Mouse (Mus musculus) midbrain, embryonic 13.5 days (tissue): ENCODE results near the gene Gsta2. TPM values are rescaled to one million over a fixed set of nuclear protein-coding genes. Genes with fewer than 3 reads are reported as not detected.
"Not testable (repeated sequence)": the region's sequence is repeated elsewhere in the genome, so short reads cannot be mapped to it uniquely, and the experiment has no call there.

Source experiments
- ATAC-seq: fragments of 200-750 bp; cut with Nextera tagmentation; 2 replicates; pipeline ENCODE4 v1.8.0; 2017; ENCODE audit warnings: mild to moderate bottlenecking, moderate TSS enrichment, moderate library complexity
- H3K27ac ChIP-seq: fragments of 300-500 bp; sonication (generic); 2 replicates; pipeline ENCODE4 v1.5.1; 2015; ENCODE audit warnings: inconsistent platforms, mild to moderate bottlenecking, moderate library complexity
- H3K27me3 ChIP-seq: fragments of 300-500 bp; sonication (generic); 2 replicates; pipeline ENCODE4 v1.6.1; 2015; ENCODE audit warnings: mild to moderate bottlenecking, inconsistent platforms
- H3K36me3 ChIP-seq: fragments of 300-500 bp; sonication (generic); 2 replicates; pipeline ENCODE4 v1.6.1; 2015; ENCODE audit warnings: mild to moderate bottlenecking, inconsistent platforms
- H3K4me1 ChIP-seq: fragments of 300-500 bp; sonication (generic); replicated peaks from 2 replicates; pipeline ENCODE4 v1.6.1; 2015; ENCODE audit warnings: inconsistent platforms
- H3K4me2 ChIP-seq: fragments of 300-500 bp; sonication (generic); replicated peaks from 2 replicates; pipeline ENCODE4 v1.6.1; 2015; ENCODE audit warnings: moderate library complexity, mild to moderate bottlenecking, inconsistent platforms
- H3K4me3 ChIP-seq: fragments of 300-500 bp; sonication (generic); replicated peaks from 2 replicates; pipeline ENCODE4 v1.5.1; 2015; ENCODE audit warnings: mild to moderate bottlenecking, inconsistent platforms
- H3K9ac ChIP-seq: fragments of 300-500 bp; sonication (generic); replicated peaks from 2 replicates; pipeline ENCODE4 v1.6.1; 2015; ENCODE audit warnings: mild to moderate bottlenecking, inconsistent platforms
- H3K9me3 ChIP-seq: fragments of 300-500 bp; sonication (generic); 2 replicates; pipeline ENCODE4 v1.6.1; 2016; ENCODE audit warnings: mild to moderate bottlenecking, inconsistent platforms
- WGBS: fragments of 180-500 bp; shearing (Covaris S2); methylation state at CpG from one replicate; pipeline ENCODE4 v1.1.7; 2015; 5-methylcytosine and 5-hydroxymethylcytosine counted together
- polyA plus RNA-seq: library from polyadenylated mRNA; unstranded; fragments of >200 nt; fragmentation: Nextera tagmentation; extraction: Ambion mirVana; gene quantifications from 2 replicates; pipeline ENCODE4 v1.2.1, GENCODE M21; 2015

Gene Gsta2
- polyA plus RNA-seq, 1 experiment from 2014 or later, result not detected

GRCm38 (mm10) chr9:78363374-78363773 lies 7.8 kb upstream of the Gsta2 start:
- no peaks in the 10 kb centered on the region for H3K36me3 ChIP-seq
- 82% methylated on average over 6 of the region's 6 CpGs for WGBS

DNA sequence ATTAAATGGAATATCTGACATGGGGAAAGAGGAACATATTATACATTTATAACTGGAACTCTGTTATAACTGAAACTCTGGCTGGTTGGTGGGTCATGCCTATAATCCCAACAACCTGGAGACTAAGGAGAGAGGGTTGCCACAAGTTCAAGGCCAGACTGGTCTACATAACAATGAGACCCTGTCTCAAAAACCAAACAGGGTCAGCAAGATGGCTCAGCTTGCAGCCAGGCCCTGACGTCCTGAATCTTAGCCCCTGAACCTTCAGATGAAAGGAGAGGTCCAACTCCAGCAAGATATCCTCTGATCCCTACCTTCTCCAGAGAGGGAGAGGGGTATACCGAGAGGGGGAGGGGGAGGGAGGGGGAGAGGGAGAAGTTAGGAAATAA lies 4.9 kb upstream of the Gsta2 start:
- H3K9me3 ChIP-seq, result no peaks in the 10 kb centered on the region
- WGBS, result 33% methylated on average over 2 of the region's 2 CpGs
- H3K36me3 ChIP-seq, result no peaks in the 10 kb centered on the region
- no peak for ATAC-seq
- no peak overlapping the region for H3K4me3 ChIP-seq
- no peak overlapping the region for H3K27ac ChIP-seq
- no peak overlapping the region for H3K4me2 ChIP-seq
- H3K9ac ChIP-seq, result no peak overlapping the region
- H3K27me3 ChIP-seq, result no peaks in the 10 kb centered on the region
- H3K4me1 ChIP-seq, result no peaks in the 10 kb centered on the region

More at GRCm38 (mm10) chr9:78363374-78363773, 7.8 kb upstream of the Gsta2 start:
- H3K27me3 ChIP-seq, result no peaks in the 10 kb centered on the region
- no peaks in the 10 kb centered on the region for H3K9me3 ChIP-seq
- ATAC-seq, result no peak
- no peak overlapping the region for H3K27ac ChIP-seq
- no peak overlapping the region for H3K9ac ChIP-seq
- H3K4me2 ChIP-seq, result no peak overlapping the region
- no peaks in the 10 kb centered on the region for H3K4me1 ChIP-seq
- no peak overlapping the region for H3K4me3 ChIP-seq

- no peaks in the 10 kb centered on the region for H3K27me3 ChIP-seq
- no peaks in the 10 kb centered on the region for H3K9me3 ChIP-seq
- no peak overlapping the region for H3K4me2 ChIP-seq
- no peaks in the 10 kb centered on the region for H3K36me3 ChIP-seq
- no peak overlapping the region for H3K27ac ChIP-seq
- 81% methylated on average over 6 of the region's 6 CpGs for WGBS
- no peak for ATAC-seq
- H3K4me1 ChIP-seq, result no peaks in the 10 kb centered on the region
- no peak overlapping the region for H3K9ac ChIP-seq
- no peak overlapping the region for H3K4me3 ChIP-seq
These were observed 4.3 kb upstream of the Gsta2 start for GRCm38 (mm10) chr9:78359750-78360483.

DNA sequence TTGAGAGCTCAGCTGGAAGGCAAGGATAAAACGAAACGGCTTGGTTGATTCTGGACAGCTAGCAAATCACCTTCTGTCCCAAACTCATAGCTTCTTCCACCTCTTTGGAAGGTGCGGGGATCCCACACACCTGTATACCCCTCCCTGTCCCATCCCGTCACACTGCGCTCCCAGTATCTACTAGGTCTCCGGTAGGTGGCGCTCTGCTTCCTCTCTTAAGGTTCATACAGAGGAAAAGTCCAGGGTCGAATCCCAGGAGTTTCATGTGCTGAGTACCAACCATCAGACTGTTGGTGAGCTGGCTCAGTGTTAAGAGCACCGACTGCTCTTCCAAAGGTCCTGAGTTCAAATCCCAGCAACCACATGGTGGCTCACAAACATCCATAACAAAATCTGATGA lies 2.5 kb upstream of the Gsta2 start:
- H3K4me3 ChIP-seq, result no peak overlapping the region
- no peaks in the 10 kb centered on the region for H3K9me3 ChIP-seq
- ATAC-seq, result peak; percentile 72
- H3K27ac ChIP-seq, result no peak overlapping the region
- H3K9ac ChIP-seq, result no peak overlapping the region
- no peak overlapping the region for H3K4me2 ChIP-seq
- H3K36me3 ChIP-seq, result no peaks in the 10 kb centered on the region
- WGBS, result 17% methylated on average over 9 of the region's 9 CpGs
- no peaks in the 10 kb centered on the region for H3K27me3 ChIP-seq
- no peaks in the 10 kb centered on the region for H3K4me1 ChIP-seq

- no peak for ATAC-seq
- Histone ChIP-seq H3K4me2 (no peak overlapping the region), H3K9ac (no peak overlapping the region), H3K4me1 (no peaks in the 10 kb centered on the region), H3K9me3 (no peaks in the 10 kb centered on the region), H3K4me3 (no peak overlapping the region), H3K36me3 (no peaks in the 10 kb centered on the region), H3K27me3 (no peaks in the 10 kb centered on the region), H3K27ac (no peak overlapping the region)
- WGBS, result 82% methylated on average over 11 of the region's 11 CpGs
These were observed 666 bp downstream of the Gsta2 start for GRCm38 (mm10) chr9:78354665-78355578.

- Histone ChIP-seq H3K27me3 (no peaks in the 10 kb centered on the region), H3K36me3 (no peaks in the 10 kb centered on the region), H3K4me1 (no peaks in the 10 kb centered on the region), H3K4me2 (no peak overlapping the region), H3K9ac (no peak overlapping the region), H3K27ac (no peak overlapping the region), H3K4me3 (no peak overlapping the region), H3K9me3 (no peaks in the 10 kb centered on the region)
- no peak for ATAC-seq
- 88% methylated on average over 6 of the region's 6 CpGs for WGBS
These were observed 3.9 kb downstream of the Gsta2 start for GRCm38 (mm10) chr9:78351504-78352220.

- H3K9ac ChIP-seq, H3K4me1 ChIP-seq, H3K27ac ChIP-seq, ATAC-seq, H3K9me3 ChIP-seq, H3K4me2 ChIP-seq, H3K36me3 ChIP-seq, H3K4me3 ChIP-seq, H3K27me3 ChIP-seq: not testable (repeated sequence)
These were observed 5.6 kb downstream of the Gsta2 start for GRCm38 (mm10) chr9:78350007-78350406.

GRCm38 (mm10) chr9:78349141-78349540 lies 6.4 kb downstream of the Gsta2 start:
- ATAC-seq, result not testable (repeated sequence)

DNA sequence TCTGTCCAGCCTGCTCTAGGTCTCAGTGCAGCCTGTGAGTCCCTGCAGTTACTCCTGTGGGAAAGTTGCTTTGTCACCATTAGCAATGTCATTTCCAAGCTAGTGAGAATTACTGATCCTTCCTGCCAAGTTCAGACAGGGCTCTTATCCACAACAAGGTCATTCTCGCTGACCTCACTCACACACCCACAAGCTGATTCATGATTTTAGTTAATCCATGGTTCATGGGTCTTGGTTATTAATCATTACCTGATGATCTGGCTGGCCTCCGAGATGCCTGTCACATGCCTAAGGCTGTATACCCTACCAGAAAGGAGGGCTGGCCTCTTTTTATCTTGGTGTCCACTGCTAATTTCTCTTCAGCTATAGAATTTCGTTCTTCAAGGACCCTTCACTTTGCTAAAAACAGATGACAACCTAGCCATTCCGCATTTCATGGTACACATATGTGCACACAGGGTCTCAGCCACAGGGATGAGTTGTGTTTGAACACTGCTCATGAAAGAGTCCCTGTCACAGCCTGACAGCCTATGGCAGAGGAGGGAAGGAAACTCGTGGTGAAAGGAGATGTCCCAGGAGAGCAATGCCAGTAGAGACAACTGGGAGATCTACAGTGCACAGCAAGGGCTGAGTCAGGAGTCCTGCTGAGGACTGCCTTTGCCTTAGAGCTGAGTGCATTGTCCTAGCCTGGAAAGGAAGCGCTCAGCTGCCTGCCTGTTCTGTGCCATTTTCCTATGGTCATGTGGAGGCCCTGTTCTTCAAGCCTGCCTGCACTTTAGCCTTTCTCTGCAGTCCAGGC lies 7.2 kb downstream of the Gsta2 start:
- WGBS, result 77% methylated on average over 6 of the region's 6 CpGs
- not testable (repeated sequence) for H3K36me3 ChIP-seq, H3K9me3 ChIP-seq, H3K9ac ChIP-seq, ATAC-seq, H3K27ac ChIP-seq, H3K4me2 ChIP-seq, H3K4me3 ChIP-seq, H3K4me1 ChIP-seq, H3K27me3 ChIP-seq

More at GRCm38 (mm10) chr9:78349141-78349540, 6.4 kb downstream of the Gsta2 start:
- not testable (repeated sequence) for H3K27ac ChIP-seq, H3K4me1 ChIP-seq, H3K9me3 ChIP-seq, H3K4me2 ChIP-seq, H3K36me3 ChIP-seq, H3K27me3 ChIP-seq, H3K9ac ChIP-seq, H3K4me3 ChIP-seq
- 90% methylated on average over 3 of the region's 3 CpGs for WGBS

DNA sequence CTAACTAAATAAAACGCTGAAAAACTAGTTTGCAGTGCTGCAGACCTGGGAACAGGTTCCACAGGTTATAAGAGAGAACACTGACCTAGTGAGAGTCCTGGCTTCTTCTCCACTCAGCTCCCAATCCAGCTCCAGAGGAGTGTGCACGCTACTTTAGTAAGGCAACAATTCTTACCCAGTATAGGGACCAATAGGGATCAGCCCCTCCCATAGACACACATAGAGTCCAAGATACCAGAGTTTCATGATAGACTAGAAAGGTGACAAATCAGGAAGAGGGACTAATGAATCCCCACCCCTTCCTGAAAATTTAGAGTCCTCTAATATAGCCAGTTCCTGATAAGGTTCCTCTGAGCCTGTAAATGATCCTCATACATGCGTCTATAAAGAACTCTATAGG lies 8.6 kb downstream of the Gsta2 start:
- no peaks in the 10 kb centered on the region for H3K27me3 ChIP-seq
- no peak for ATAC-seq

DNA sequence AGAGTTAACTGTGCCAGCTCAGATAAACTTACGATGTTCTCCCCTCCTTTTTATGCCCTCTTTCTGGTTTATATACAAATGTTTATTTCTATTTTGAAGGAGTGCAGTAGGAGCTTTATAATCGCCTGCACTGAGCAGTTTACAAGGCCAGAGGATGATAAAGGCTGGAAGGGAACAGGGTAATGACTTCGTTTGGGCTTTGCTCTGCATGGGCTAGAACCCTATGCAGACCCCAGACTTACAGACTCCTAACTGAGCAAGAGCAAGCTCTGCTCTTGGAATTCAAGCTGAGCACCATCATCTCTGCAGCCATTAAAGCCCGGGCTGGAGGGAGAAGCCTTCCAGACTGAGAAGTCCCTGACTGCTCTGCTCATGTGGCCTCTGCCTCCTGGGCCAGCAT lies 10.4 kb downstream of the Gsta2 start:
- H3K4me1 ChIP-seq, H3K27ac ChIP-seq, H3K9me3 ChIP-seq, H3K9ac ChIP-seq, H3K4me2 ChIP-seq, ATAC-seq, H3K36me3 ChIP-seq, H3K27me3 ChIP-seq, H3K4me3 ChIP-seq: not testable (repeated sequence)
- 81% methylated on average over 4 of the region's 4 CpGs for WGBS

More for the DNA sequence above, 8.6 kb downstream of the Gsta2 start:
- no peaks in the 10 kb centered on the region for H3K9me3 ChIP-seq
- no peak overlapping the region for H3K4me2 ChIP-seq
- no peak overlapping the region for H3K27ac ChIP-seq
- no peaks in the 10 kb centered on the region for H3K4me1 ChIP-seq
- H3K9ac ChIP-seq, result no peak overlapping the region
- no peak overlapping the region for H3K4me3 ChIP-seq
- WGBS, result 71% methylated on average over 3 of the region's 3 CpGs
- no peaks in the 10 kb centered on the region for H3K36me3 ChIP-seq
